ENCODE assay signal across 26 mouse cellular contexts in the genomic region with DNA sequence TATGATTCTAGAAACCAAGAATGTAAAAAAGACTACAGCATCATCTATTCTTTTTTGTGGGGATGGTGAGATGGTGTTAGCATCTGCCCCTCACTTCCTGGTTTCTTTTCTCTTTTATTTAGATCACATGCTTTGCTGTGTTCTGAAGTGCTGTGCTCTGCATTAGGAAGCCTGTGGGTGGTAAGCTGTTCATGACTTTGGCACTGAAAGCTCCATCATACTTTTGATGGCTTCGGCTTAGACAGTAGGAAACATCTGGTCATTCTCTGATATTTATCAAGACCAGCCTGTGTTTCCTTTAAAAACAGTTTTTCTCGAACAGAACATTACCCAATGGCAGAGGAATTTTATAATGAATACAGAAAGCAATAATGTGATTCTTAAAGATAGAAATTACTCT. TPM values are rescaled to one million over a fixed set of nuclear protein-coding genes. Genes with fewer than 3 reads are reported as not detected.
"Had no signal": no experiment of that assay in that cellular context is flagged by ENCODE, and none has a peak within 500 bp of the region (broad histone marks: within the 10 kb centered on the region; RNA-seq: fewer than 3 reads in every experiment).

No protein-coding gene starts in this region.

- H3K4me3 ChIP-seq: megakaryocyte, embryonic 14.5 days; midbrain, embryonic 13.5 days; midbrain, embryonic 15.5 days; neural tube, embryonic 12.5 days; stomach, embryonic 15.5 days had no signal

- H3K27me3 ChIP-seq: megakaryocyte, embryonic 14.5 days; midbrain, embryonic 13.5 days; midbrain, embryonic 15.5 days; neural tube, embryonic 12.5 days; stomach, embryonic 15.5 days had no signal

- H3K36me3 ChIP-seq: midbrain, embryonic 13.5 days; midbrain, embryonic 15.5 days; neural tube, embryonic 12.5 days; stomach, embryonic 15.5 days had no signal

- H3K27ac ChIP-seq: liver, embryonic 14.5 days; midbrain, embryonic 13.5 days; midbrain, embryonic 15.5 days; neural tube, embryonic 12.5 days; stomach, embryonic 15.5 days; stomach, postnatal 0 days had no signal

- DNase-seq: lung, adult 18-20 months; lung, embryonic 14.5 days; lung, postnatal 4 days; retina, postnatal 1 day; right cerebral cortex, adult 18-20 months; right cerebral cortex, postnatal 25 days; right cerebral cortex, postnatal 4 days; spleen, adult 18-20 months; thymus, adult 2 months; thymus, postnatal 36 days had no signal

- H3K4me1 ChIP-seq: midbrain, embryonic 13.5 days; midbrain, embryonic 15.5 days; neural tube, embryonic 12.5 days; stomach, embryonic 15.5 days had no signal

- H3K9me3 ChIP-seq: megakaryocyte, embryonic 14.5 days; midbrain, embryonic 13.5 days; midbrain, embryonic 15.5 days; neural tube, embryonic 12.5 days; stomach, embryonic 15.5 days had no signal

- H3K9ac ChIP-seq: liver, embryonic 14.5 days; lung, embryonic 14.5 days; midbrain, embryonic 13.5 days; midbrain, embryonic 15.5 days; neural tube, embryonic 12.5 days; stomach, embryonic 15.5 days had no signal

- ATAC-seq: midbrain, embryonic 13.5 days; midbrain, embryonic 15.5 days had no signal

- H3K4me2 ChIP-seq: lung, embryonic 14.5 days; midbrain, embryonic 11.5 days; midbrain, embryonic 13.5 days; midbrain, embryonic 15.5 days; neural tube, embryonic 12.5 days; stomach, embryonic 15.5 days had no signal

RNA-seq across cellular contexts. Expression of a gene that starts 32.8 kb away (rescaled TPM):
- total RNA-seq: midbrain, postnatal 0 days; monocyte, adult 5-6 weeks; neutrophil, adult 5-6 weeks had no signal
- polyA plus RNA-seq: liver, embryonic 16.5 days; lung, embryonic 14.5 days; lung, embryonic 16.5 days; midbrain, embryonic 11.5 days; midbrain, embryonic 13.5 days; midbrain, embryonic 15.5 days; midbrain, postnatal 0 days; neural tube, embryonic 12.5 days; neural tube, embryonic 14.5 days; small intestine, adult 2 months; stomach, embryonic 15.5 days; testis, adult 2 months; thymus, adult 2 months had no signal

RNA-seq across cellular contexts. Expression of a gene that starts 37.6 kb away (rescaled TPM):
- total RNA-seq: midbrain, postnatal 0 days; monocyte, adult 5-6 weeks; neutrophil, adult 5-6 weeks had no signal
- polyA plus RNA-seq: testis, adult 2 months had no signal
